Mouse (Mus musculus) layer of hippocampus, adult 9-10 months (tissue): ENCODE data around the gene Gm7929.
"Not testable (repeated sequence)": the region's sequence is repeated elsewhere in the genome, so short reads cannot be mapped to it uniquely, and the experiment has no call there.

Experiments used
- DNase-seq: peaks from one replicate; pipeline ENCODE4 v3.0.0; 2022; ENCODE audit warnings: low spot score

The Gm7929 gene

GRCm38 (mm10) chr14:41750514-41750913, at the start of gene Gm7929:
Gene Gm7929 (minus strand): TSS chr14:41750614.
- DNase-seq: not testable (repeated sequence)

- DNase-seq: not testable (repeated sequence)
Observed at GRCm38 (mm10) chr14:41772341-41772740, 21.9 kb upstream of the Gm7929 start, which contains the start of gene Gm47189. Gene Gm47189 (minus strand): TSS chr14:41772441.

GRCm38 (mm10) chr14:41755931-41756330, 5.5 kb upstream of the Gm7929 start:
- DNase-seq: not testable (repeated sequence)

- not testable (repeated sequence) for DNase-seq
Observed at GRCm38 (mm10) chr14:41723437-41723836, 27.0 kb downstream of the Gm7929 start.

- DNase-seq: not testable (repeated sequence)
Observed at GRCm38 (mm10) chr14:41717180-41717579, 33.2 kb downstream of the Gm7929 start.

- not testable (repeated sequence) for DNase-seq
Observed at GRCm38 (mm10) chr14:41701785-41702184, 48.6 kb downstream of the Gm7929 start, which contains the start of gene Gm8068. Gene Gm8068 (minus strand): TSS chr14:41701885.
